Mouse (Mus musculus) ES-E14 (cell line): ENCODE measurements around the gene Ascc1. TPM values are rescaled to one million over a fixed set of nuclear protein-coding genes. Genes with fewer than 3 reads are reported as not detected.

Source experiments
- DNase-seq: peaks from one replicate; pipeline ENCODE4 v3.0.0-alpha.2; 2013; ENCODE audit warnings: low read depth, low spot score
- H3K27ac ChIP-seq: 2 replicates; pipeline ENCODE4 v1.5.1; 2012; ENCODE audit warnings: low read depth, mild to moderate bottlenecking, low read length, moderate library complexity, mixed read lengths; ENCODE audit not compliant: poor library complexity, insufficient read depth, severe bottlenecking
- H3K36me3 ChIP-seq: 2 replicates; pipeline ENCODE4 v1.6.1; 2012; ENCODE audit warnings: mild to moderate bottlenecking, low read length, moderate library complexity, mixed read lengths; ENCODE audit not compliant: control insufficient read depth, poor library complexity, insufficient read depth, severe bottlenecking
- H3K4me1 ChIP-seq, 2 experiments: fragments of 150-350 bp in 1 of 2; sonication (generic) in 1 of 2; 2 replicates each; pipeline ENCODE4 v1.6.1; 2012; ENCODE audit warnings: low read length in 2 of 2, mild to moderate bottlenecking in 1 of 2, mixed read lengths in 1 of 2; ENCODE audit not compliant: control insufficient read depth in 2 of 2, insufficient read depth in 2 of 2, poor library complexity in 1 of 2
- H3K4me3 ChIP-seq, 2 experiments: fragments of 150-350 bp in 1 of 2; sonication (generic) in 1 of 2; 2 replicates each; pipeline ENCODE4 v1.5.1; 2012; ENCODE audit warnings: low read length in 2 of 2, low read depth in 1 of 2, mild to moderate bottlenecking in 1 of 2, mixed read lengths in 1 of 2; ENCODE audit not compliant: insufficient read depth in 1 of 2, poor library complexity in 1 of 2, severe bottlenecking in 1 of 2
- H3K9ac ChIP-seq: 2 replicates; pipeline ENCODE4 v1.6.1; 2012; ENCODE audit warnings: low read depth, mild to moderate bottlenecking, low read length, mixed read lengths; ENCODE audit not compliant: poor library complexity, insufficient read depth, severe bottlenecking
- H3K9me3 ChIP-seq: fragments of 150-350 bp; sonication (generic); 2 replicates; pipeline ENCODE4 v1.6.1; 2012; ENCODE audit warnings: low read depth, mild to moderate bottlenecking, low read length; ENCODE audit not compliant: control insufficient read depth, insufficient read depth
- CHD2 ChIP-seq: IDR thresholded peaks from 2 replicates; pipeline ENCODE4 v1.6.1; 2014; ENCODE audit warnings: mild to moderate bottlenecking, low read depth, low read length, inconsistent platforms
- HCFC1 ChIP-seq: IDR thresholded peaks from 2 replicates; pipeline ENCODE4 v1.6.1; 2012; ENCODE audit warnings: low read length, inconsistent platforms, borderline replicate concordance; ENCODE audit not compliant: insufficient read depth
- MAFK ChIP-seq: IDR thresholded peaks from 2 replicates; pipeline ENCODE4 v1.6.1; 2014; ENCODE audit warnings: mild to moderate bottlenecking, low read depth, low read length, inconsistent platforms; ENCODE audit not compliant: insufficient read depth
- ZC3H11A ChIP-seq: IDR thresholded peaks from 2 replicates; pipeline ENCODE4 v1.6.1; 2012; ENCODE audit warnings: low read depth, mild to moderate bottlenecking, inconsistent platforms, low read length, borderline replicate concordance
- ZNF384 ChIP-seq: IDR thresholded peaks from 2 replicates; pipeline ENCODE4 v1.6.1; 2012; ENCODE audit warnings: low read depth, low read length, inconsistent platforms
- in situ Hi-C, 2 experiments: fragments of 600-800 bp; cut with MboI; formaldehyde crosslinking; loops; one replicate each; pipeline ENCODE4 v1.15.1; 2025; ENCODE audit warnings: low sequenced_read_pairs in 2 of 2, inconsistent platforms in 1 of 2; ENCODE audit not compliant: unreplicated experiment in 2 of 2
- total RNA-seq: library from RNA; depleted of rRNA; stranded (reverse); fragments of 300-350 nt; gene quantifications from 2 replicates; pipeline ENCODE4 v1.2.3, GENCODE M21; 2012

The Ascc1 gene
- total RNA-seq, 1 experiment, result 18.8 TPM

DNA sequence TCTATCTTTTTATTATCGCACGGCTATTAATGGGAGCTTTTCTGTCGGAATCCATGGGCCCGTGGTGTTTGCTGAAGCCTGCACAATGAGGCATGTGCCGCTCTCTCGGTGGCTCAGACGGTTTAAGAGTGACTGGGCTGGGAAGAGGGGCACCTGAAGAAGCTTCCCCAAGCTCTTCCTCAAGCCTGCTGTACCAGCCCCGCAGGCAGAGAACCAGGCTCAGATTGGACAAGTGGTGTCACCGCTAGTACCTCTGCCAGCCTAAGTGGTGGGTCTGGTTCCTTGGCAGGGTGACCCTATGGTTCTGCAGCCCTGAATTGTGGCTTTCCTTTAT, 37.3 kb upstream of the Ascc1 start:
- H3K9me3 ChIP-seq, result no peaks in the 10 kb centered on the region
- H3K36me3 ChIP-seq, result no peaks in the 10 kb centered on the region
- H3K4me3 ChIP-seq, result 0 out of 4 replicates have a peak overlapping the region, but pooled peaks have one; percentile 13 to 21
- DNase-seq, result no peak
- peak overlapping the region; percentile 23; the same call in 1 of the 2 replicates for H3K27ac ChIP-seq
- H3K9ac ChIP-seq, result peak overlapping the region; percentile 6; the same call in 1 of the 2 replicates
- in situ Hi-C loops, result no loop called here
- TF ChIP-seq CHD2 (no peak), HCFC1 (no peak), ZC3H11A (no peak), ZNF384 (no peak), MAFK (no peak)
- peaks cover 4 to 19% of the 10 kb centered on the region in 2 experiments; a peak in 3 of 4 replicates for H3K4me1 ChIP-seq

GRCm38 (mm10) chr10:59965788-59966187, 36.8 kb upstream of the Ascc1 start:
- Histone ChIP-seq H3K4me1 (peaks cover 4 to 21% of the 10 kb centered on the region in 2 experiments; a peak in 3 of 4 replicates), H3K9ac (no peak overlapping the region; the same call in 1 of the 2 replicates), H3K27ac (no peak overlapping the region), H3K36me3 (no peaks in the 10 kb centered on the region), H3K4me3 (no peak overlapping the region), H3K9me3 (no peaks in the 10 kb centered on the region)
- in situ Hi-C loops, result no loop called here
- TF ChIP-seq ZC3H11A (no peak), MAFK (no peak), ZNF384 (no peak), HCFC1 (no peak), CHD2 (no peak)
- no peak for DNase-seq

DNA sequence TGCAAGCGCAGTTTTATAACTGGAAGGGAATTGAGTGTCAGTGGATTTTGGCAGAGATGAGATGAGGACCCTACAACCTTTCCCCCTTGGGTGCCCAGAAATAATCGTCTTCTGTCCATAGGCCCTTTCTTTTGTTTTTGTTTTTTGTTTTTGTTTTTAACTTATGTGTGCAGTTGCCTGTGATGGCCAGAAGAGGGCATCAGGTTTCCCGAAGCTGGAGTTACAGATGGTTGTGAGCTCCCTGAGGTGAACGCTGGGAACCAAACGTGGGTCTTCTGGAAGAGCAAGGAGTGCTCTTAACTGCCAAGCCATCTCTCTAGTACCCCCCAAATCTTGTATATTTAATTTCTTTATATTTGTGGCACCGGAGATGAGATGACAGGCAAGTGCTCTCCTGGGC, 35.9 kb upstream of the Ascc1 start:
- H3K36me3 ChIP-seq, result no peaks in the 10 kb centered on the region
- no peak overlapping the region for H3K4me3 ChIP-seq
- no peak for TF ChIP-seq ZC3H11A
- TF ChIP-seq CHD2, result no peak
- no peak for TF ChIP-seq ZNF384
- TF ChIP-seq MAFK, result no peak
- no peak for TF ChIP-seq HCFC1
- no peaks in the 10 kb centered on the region for H3K9me3 ChIP-seq
- no peak for DNase-seq
- no peak overlapping the region for H3K27ac ChIP-seq
- H3K9ac ChIP-seq, result no peak overlapping the region
- peaks cover 4 to 25% of the 10 kb centered on the region in 2 experiments; a peak in 3 of 4 replicates for H3K4me1 ChIP-seq
- in situ Hi-C loops, result no loop called here

GRCm38 (mm10) chr10:59967309-59967942, 35.2 kb upstream of the Ascc1 start:
- no peaks in the 10 kb centered on the region for H3K36me3 ChIP-seq
- H3K4me1 ChIP-seq, result peaks cover 4 to 28% of the 10 kb centered on the region in 2 experiments; a peak in 3 of 4 replicates
- no peak overlapping the region for H3K4me3 ChIP-seq
- in situ Hi-C loops, result no loop called here
- H3K27ac ChIP-seq, result no peak overlapping the region
- no peak for DNase-seq
- H3K9me3 ChIP-seq, result no peaks in the 10 kb centered on the region
- H3K9ac ChIP-seq, result no peak overlapping the region
- TF ChIP-seq CHD2, result no peak
- no peak for TF ChIP-seq ZC3H11A
- TF ChIP-seq HCFC1, result no peak
- TF ChIP-seq MAFK, result no peak
- no peak for TF ChIP-seq ZNF384
